Mouse (Mus musculus): ENCODE measurements at regions not wholly inside any gene's neighbourhood (a gene's known extent, or its start where the extent isn't known, plus 50 kb on each side); places are given as distances from the start of the nearest gene placed in this dataset.

DNA sequence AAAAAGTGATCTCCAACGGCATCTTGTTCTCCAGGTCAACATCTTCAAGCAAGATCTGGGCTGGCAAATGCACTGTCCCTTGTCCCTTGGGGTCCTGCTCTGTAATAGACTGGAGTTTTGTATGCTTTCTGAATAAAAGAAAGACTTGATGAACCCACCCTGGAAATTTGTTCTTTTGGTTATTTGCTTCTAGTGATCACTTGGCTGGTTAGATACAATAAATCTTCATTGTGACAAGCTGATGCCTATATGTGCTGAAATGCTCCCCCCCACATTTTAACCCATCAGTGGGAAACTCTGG lies 65.0 kb downstream of the Dmac1 start:
- peak in 1 of 2 experiments; percentile 17 for DNase-seq (ENCODE audit: low spot score in 2 of 2)

DNA sequence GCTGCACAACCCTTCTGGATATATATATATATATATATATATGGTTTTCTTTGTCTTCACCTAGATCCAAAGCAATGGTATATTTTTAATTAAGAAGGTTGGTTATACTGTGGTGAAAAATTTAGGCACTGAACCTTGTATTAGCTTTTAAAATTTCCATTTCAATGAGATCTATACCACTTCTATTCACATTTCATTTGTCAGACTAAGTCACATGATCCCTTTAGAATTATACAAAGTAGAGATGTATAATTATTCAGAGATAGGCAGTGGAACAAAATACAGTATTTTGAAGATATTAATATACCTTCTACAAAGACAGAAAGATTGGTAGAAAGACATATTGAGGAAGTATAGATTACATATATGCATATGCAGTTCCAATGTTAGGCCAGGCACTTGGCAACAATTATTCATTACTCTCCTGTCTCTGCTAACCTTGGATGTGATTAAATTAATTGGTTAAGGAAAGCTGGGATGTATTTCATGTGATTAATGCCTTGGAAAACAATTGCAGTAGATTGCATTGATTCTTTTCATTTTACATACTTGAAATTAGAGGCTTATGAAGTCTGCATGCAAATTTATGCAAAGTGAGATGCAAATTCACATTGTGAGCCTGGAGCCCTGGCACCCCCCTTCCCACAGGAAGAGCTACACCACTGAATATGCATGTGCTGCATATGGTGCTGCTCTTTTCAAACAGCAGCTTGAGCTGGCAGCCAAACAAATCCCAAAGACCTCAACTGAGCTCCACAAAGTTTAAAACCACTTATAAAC lies 65.5 kb downstream of the Dmac1 start:
- DNase-seq (ENCODE audit: low spot score in 2 of 2), result peak in 1 of 2 experiments; percentile 58

Data from layer of hippocampus, postnatal 14 days (tissue).